Mouse (Mus musculus): ENCODE results near the gene Olr1.

GRCm38 (mm10) chr6:129494924-129495323, 12.0 kb downstream of the Olr1 start:
- TF ChIP-seq CTCF (conservative IDR thresholded peaks at IDR 0.05; ENCODE audit: low read length) (no peak), NANOG (IDR thresholded peaks at IDR 0.05; ENCODE audit: borderline replicate concordance, low read length) (no peak), POU5F1 (IDR thresholded peaks at IDR 0.05; ENCODE audit: borderline replicate concordance, low read length) (no peak)

All from E14TG2a.4 (cell line).